Mouse (Mus musculus): ENCODE results near the gene Nrsn2. TPM values are rescaled to one million over a fixed set of nuclear protein-coding genes. Genes with fewer than 3 reads are reported as not detected.
"Not testable (repeated sequence)": the region's sequence is repeated elsewhere in the genome, so short reads cannot be mapped to it uniquely, and the experiment has no call there.

Gene Nrsn2
- total RNA-seq, 2 experiments from 2014 or later: not detected

DNA sequence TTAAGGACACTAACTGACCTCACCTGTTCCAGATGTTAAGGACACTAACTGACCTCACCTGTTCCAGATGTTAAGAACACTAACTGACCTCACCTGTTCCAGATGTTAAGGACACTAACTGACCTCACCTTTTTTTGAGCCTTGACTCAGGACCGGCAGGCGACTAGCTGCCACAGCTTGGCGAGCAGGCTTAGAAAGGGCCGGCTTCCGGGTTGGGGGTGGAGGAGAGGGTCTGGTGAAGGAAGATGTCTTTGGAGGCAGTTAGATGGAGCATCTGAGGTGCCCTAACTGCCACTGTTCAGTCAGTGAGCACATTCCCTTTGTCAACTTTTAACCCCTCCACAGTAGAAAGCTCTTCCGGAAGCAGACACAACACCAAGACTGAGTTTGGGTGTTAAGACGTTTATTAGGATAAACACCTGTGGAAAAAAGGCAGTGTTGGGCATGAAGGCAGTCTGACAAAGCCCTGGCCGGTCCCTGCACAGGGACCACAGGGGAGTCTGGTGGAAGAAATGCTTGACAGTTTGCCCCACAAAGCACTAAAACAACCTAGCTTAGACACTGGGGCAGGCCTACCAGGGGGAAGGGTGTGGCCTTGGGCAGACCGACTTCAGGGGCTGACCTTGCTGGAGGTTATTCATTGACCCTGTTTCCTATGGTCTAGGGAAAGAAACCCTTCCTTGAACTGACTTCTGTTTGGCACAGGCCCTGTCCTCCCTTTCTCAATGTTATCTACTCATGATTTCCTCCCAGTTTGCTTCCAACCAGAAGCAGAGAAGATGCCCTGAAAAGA lies 17.0 kb upstream of the Nrsn2 start:
- no peak for ATAC-seq (replicated peaks; ENCODE audit: low FRiP score, poor library complexity, severe bottlenecking)

DNA sequence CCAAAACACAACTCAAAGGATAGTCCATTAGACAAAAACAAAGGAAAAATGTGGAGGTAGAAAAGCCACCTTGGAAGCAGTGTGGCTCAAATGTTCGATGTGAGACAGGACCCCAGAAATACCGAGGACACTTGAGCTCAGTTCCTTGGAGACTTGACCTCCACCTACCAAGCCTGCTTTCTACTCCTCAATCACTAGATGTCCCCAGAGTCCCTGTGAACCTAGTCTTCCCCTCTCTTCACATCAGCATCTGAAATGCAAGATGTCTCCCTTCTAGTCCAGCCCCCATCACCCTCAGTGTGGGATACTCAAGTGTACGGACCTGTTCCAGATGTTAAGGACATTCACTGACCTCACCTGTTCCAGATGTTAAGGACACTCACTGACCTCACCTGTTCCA lies 16.3 kb upstream of the Nrsn2 start:
- ATAC-seq (replicated peaks; ENCODE audit: low FRiP score, poor library complexity, severe bottlenecking): 0 out of 2 replicates have a peak, but pooled peaks have one; percentile 43

DNA sequence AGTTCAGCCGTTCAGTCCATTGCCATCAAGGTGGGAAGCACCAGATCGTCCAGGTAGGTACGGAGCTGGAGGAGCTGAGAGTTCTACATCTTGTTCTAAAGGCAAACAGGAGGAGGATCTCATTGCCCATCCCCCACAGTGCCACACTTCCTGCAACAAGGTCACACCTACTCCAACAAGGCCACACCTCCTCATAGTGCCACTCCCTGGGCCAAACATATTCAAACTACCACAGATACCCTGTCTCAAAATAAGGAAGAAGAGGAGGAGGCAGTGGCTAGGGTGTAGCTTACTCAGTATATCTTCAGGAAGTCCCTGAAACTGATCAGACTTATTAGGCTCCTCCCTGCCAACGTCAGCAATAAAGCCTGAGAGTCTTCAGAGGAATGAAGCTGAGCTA lies 7.8 kb upstream of the Nrsn2 start:
- no peak for ATAC-seq (replicated peaks; ENCODE audit: low FRiP score, poor library complexity, severe bottlenecking)

DNA sequence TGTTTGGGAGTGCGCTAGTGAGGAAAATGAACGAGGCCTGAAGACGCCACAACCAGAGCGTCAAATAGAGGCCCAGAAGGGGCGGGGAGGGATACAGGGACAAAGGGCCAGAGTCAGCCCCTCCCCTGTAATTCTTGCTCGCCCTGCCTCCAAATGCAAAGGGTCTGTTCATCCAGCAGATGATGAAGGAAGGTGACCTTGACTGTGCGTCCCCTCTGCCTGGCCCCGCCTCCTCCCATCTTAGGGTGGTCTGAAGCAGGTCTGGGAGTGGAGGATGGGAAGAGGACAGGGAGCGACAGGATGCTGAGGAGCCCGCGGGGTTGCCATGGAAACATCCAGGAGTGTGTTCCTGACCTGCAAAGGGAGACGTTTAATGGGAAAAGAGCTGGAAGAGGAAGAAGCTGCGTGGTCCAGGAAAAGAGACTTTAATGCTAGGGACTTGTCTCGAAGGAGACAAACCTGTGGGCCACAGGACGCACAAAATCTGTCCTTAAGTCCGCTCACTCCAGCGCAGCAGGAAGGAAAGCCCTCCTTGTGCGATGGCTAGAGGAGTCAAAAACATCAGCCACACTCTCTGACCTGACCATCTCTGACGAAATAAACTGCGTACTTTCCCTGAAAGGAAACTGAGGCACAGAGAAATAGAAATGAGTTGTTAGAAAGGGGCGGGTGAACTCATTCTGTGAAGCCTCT lies 640 bp downstream of the Nrsn2 start:
- ATAC-seq (replicated peaks; ENCODE audit: low FRiP score, poor library complexity, severe bottlenecking): no peak

DNA sequence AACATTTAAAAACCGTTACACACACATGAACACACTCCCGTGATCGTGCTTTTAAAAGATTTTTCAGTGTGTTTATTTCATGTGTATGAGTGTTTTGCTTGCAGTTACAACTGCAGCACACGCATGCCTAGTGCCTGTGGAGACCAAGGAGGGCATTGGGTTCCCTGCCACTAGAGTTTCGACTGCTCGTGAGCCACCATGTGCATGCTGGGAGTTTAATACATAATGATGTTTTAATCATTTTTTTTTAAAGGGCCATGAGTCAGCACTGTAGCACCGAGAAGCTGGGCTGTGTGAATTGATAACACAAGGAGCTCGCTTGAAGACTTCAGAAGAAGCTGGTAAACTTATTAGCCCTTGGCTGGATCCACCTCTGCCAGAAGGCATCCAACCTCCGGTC lies 2.9 kb downstream of the Nrsn2 start:
- ATAC-seq (replicated peaks; ENCODE audit: low FRiP score, poor library complexity, severe bottlenecking): peak; percentile 86

DNA sequence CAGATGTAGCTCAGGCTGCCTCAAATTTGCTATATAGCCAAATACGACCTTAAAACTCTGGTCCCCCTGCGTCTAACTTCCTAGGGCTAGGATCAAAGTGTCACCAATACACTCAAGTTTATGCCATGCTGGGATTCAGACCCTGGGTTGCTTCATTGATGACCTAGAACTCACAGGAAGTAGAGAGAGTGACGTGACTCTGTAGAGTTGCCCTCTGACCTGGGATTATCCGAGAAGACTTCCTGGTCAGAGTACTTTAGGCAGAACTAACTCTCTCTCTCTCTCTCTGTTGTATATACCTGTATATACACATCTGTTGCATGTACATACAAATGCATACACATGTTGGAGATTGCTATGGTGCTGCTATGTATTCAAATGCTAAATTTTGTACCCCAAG lies 3.8 kb downstream of the Nrsn2 start:
- no peak for ATAC-seq (replicated peaks; ENCODE audit: low FRiP score, poor library complexity, severe bottlenecking)

DNA sequence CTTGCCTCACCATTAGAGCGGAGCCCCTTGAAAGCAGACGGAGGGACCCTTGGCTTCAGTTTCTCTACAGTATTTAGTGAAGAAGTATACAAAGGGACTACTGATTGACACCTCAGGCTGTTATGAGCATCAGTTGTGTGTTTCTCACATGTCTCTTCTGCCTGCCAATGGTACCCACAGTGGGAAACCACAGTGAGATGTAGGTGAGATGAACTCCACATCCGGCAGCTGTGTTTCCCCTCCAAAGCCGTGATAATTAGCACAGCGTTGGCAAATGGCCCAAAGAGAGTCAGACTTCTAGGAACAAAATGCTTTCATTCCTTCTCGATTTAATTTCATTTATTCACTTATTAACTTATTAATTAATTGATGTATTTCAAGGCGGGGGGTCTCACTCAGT lies 4.3 kb downstream of the Nrsn2 start:
- no peak for ATAC-seq (replicated peaks; ENCODE audit: low FRiP score, poor library complexity, severe bottlenecking)

DNA sequence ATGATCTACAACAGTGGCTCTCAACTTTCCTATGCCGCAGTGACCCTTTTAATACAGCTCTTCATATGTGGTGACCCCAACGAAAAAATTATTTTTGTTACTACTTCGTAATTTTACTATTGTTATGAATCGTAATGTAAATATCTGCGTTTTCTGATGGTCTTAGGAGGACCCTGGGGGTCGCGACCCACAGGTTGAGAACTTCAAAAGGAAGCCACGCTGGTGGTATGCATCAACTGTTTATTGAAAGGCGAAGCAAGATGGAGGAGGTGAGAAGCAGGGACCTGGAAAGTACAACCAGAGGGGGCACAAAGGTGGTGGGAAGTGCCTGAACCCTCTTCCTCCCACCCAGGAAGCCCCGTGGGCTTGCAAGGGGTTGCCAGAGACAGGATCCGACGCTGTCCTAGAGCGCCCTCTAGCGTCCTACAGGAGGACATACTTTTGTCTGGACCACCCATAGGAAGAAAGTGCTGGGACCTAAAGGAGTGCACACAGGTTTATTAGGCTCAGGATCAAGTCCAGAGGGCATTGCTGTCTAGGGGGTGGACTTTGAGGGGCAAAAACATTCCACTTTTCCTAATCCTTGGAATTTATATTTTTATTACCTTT lies 7.8 kb downstream of the Nrsn2 start:
- peak; percentile 59 for ATAC-seq (replicated peaks; ENCODE audit: low FRiP score, poor library complexity, severe bottlenecking)

DNA sequence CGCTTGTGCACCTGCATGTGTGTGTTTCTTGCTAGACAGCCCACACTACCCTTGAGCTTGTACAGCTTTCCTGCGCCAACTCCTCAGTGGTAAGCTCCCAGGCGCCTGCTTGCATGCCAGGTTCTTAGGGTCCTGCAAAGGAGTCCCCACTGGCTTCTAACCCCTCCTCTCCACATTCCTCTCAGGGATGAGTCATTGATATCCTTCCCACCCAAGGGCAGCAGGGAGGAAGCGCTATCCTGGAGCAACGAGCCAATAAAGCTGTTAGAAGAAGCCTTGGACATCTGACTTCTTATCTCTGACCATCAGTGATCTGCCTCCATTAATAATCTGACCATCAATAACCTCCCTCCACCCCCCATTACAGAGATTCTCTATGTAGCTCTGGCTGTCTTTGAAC lies 8.5 kb downstream of the Nrsn2 start:
- no peak for ATAC-seq (replicated peaks; ENCODE audit: low FRiP score, poor library complexity, severe bottlenecking)

DNA sequence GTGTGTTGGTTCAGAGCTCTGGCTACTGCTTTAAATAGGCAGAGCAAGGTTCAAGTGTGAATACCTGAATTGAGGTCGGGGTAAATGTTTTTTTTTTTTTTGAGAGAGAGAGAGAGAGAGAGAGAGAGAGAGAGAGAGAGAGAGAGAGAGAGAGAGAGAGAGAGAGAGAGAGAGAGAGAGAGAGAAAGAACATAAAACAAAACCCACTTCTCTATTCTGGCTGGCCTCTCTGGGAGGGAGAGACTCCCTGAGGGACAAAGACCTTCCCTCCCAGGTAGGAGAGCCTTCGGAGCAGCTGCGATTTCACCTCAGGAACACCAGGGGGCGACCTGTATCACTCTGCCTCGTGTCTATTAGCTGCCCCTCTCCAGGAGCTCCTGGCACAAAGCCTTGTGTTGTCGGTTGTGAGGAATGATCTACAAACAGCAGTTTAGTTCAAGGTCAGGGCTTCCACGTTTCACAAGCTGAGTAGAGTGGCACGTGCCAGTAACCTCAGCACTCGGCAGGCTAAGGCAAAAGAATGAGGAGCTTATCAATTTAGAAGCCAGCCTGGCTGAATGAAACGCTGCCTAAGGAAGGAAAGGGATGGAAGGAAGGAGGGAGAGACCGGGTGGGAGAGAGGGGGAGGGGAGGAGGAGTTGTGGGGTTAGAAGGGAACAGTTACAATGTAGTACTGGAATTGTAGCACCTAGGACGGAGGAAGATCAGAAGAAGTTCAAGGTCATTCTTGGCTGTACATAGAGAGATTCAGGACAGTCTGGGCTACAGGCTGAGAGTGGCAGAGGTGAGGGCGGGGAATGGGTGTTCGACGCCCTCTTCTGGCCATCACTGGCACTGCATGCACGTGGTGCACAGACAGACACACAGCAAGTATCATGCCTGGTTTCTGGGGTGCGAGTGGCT lies 12.9 kb downstream of the Nrsn2 start:
- ATAC-seq (replicated peaks; ENCODE audit: low FRiP score, poor library complexity, severe bottlenecking): peak; percentile 91

DNA sequence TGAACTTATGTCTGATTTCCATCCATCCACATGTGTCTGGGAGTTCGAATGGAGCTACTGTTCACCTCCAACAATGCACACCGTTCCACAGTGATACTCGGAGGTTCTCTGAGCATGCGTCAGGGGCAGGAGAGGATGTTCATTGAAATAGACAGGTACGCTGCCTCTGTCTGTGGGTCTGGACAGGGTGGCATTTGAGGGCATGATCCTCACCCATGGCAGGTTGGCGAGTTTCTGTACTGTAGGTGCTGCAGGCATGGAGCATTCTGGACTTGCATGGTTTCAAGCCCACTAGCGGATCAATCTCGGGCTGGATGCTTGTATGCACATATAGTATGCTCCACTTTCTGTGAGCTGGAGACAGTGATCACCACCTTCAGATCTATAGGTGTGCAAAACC lies 15.2 kb downstream of the Nrsn2 start:
- ATAC-seq (replicated peaks; ENCODE audit: low FRiP score, poor library complexity, severe bottlenecking): no peak

DNA sequence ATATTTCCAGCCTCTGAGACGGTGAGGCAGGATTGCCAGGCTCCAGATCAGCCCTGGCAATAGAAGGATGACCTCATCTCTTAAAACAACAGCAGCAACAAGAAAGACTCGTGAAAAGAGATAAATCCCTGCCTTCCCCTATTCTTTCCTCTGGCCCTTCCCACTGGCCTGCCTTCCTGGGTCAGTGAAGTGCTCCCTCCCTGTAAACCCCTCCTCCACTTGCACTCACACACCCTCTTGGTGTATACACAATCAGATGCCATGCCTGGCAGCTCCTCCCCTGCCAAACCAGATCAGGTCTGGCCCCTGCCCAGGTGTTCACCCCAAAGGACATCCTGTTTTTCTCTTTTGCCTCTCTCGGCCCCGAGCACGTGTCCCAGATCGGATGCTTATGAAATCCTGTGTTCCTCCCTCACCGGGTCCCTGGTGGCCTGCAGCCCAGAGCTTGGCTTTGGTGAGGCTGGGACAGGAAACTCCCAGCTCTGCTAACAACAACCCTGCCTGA lies 16.1 kb downstream of the Nrsn2 start:
- ATAC-seq (replicated peaks; ENCODE audit: low FRiP score, poor library complexity, severe bottlenecking): no peak

DNA sequence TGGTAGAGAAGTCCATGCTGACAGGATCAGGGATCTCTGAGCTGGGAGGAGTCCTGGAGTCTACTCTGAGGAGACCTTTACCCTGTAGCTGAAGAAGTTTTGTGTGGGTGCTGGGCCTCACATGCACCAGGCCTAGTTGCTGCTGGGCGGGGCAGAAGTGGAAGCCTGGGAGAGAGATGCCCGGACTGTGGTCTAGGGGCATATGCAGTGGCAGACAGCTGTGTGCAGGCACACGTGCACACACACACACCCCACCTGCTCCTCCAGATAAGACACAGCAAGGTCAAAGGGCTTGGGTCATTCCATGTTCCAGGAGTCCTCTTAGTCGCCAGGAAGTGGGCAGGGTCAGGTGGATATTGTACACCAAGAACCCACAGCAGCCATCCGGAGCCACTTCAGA lies 16.8 kb downstream of the Nrsn2 start:
- no peak for ATAC-seq (replicated peaks; ENCODE audit: low FRiP score, poor library complexity, severe bottlenecking)

DNA sequence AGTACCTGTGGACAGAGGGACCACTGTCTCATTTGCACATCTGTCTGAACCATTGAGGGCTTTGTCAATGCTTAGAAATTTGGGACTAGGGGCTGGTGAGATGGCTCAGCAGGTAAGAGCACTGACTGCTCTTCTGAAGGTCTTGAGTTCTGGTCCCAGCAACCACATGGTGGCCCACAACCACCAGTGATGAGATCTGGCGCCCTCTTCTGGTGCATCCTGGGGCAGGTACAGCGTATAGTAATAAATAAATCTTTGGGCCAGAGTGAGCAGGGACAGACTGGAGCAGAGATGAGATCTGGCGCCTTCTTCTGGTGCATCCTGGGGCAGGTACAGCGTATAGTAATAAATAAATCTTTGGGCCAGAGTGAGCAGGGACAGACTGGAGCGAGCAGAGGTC lies 17.5 kb downstream of the Nrsn2 start:
- ATAC-seq (replicated peaks; ENCODE audit: low FRiP score, poor library complexity, severe bottlenecking): not testable (repeated sequence)

DNA sequence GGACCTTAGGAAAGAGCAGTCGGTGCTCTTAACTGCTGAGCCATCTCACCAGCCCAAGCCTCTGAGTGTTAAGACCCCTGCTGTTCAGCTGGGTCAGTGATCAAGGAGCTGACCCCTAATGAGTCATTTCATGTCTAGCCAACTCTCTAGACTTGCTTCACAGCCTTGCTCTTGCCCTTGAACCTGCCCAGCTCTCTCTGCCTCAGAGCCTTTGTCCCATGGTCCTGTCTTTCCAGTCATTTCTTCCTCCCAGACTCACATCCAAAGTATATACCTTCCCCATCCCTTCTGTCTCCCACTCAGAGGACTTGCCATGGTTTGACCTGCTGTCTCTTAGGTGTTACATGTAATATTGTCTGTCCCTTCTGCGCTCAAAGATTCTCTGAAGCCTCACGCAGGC lies 19.2 kb downstream of the Nrsn2 start:
- ATAC-seq (replicated peaks; ENCODE audit: low FRiP score, poor library complexity, severe bottlenecking): no peak

DNA sequence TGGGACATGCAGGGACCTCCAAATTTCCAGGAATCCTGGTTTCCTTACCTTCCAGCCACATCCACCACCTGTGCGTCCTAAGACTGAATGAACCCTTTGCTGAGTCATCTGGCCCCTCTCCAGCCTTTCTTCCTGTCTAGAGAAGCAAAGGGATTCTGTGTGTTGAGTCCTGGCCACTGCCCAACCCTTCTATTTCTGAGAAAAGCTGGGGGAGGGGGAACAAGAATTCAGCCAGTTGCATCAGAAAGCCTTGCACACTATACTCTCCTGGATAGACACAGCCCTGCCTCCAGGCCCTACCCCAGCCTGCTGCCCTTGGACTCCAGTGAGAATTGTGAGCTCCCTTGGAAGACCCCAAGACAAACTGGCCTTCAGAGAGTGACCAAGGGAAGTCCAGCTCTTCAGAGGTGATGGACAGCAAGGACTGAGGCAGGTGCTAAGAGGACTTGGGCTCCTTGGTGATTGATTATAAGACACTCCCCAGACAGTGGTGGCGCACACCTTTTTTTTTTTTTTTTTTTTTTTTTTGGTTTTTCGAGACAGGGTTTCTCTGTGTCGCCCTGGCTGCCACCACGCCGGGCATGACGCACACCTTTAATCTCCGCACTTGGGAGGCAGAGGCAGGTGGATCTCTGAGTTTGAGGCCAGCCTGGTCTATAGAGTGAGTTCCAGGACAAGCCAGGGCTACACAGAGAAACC lies 26.4 kb downstream of the Nrsn2 start:
- no peak for ATAC-seq (replicated peaks; ENCODE audit: low FRiP score, poor library complexity, severe bottlenecking)

DNA sequence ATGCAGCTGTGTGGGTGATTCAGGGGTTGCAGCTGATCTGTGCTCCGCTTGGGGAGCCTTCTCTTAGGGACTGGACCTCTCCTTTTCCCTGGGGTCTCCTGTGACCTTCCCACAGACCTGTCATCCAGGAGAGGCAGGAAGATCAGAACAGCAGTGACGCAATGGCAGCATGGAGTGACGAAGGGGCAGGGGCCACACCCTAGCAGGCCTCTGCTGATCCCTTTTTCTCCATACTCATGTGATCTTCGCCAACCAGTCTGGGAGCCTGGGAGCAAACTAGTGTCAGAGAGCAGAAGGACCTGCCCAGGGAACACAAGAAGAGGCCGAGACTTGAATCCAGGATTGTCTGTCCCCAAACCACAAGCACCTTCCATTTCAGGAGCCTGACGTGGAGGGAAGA lies 27.2 kb downstream of the Nrsn2 start:
- no peak for ATAC-seq (replicated peaks; ENCODE audit: low FRiP score, poor library complexity, severe bottlenecking)

DNA sequence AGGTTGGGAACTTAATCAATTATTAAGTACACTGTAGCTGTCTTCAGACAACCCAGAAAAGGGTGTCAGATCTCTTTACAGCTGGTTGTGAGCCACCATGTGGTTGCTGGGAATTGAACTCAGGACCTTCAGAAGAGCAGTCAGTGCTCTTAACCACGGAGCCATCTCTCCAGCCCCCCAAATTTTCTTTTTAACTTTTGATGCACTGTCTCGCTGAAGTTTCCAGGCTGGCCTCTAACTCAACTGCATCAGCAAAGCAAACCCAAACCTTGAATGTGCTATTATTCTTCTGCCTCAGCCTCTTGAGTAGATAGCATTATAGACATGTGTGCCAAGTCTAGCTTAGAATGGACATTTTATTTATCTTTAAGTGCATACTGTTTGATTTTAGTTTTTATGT lies 28.7 kb downstream of the Nrsn2 start:
- no peak for ATAC-seq (replicated peaks; ENCODE audit: low FRiP score, poor library complexity, severe bottlenecking)

DNA sequence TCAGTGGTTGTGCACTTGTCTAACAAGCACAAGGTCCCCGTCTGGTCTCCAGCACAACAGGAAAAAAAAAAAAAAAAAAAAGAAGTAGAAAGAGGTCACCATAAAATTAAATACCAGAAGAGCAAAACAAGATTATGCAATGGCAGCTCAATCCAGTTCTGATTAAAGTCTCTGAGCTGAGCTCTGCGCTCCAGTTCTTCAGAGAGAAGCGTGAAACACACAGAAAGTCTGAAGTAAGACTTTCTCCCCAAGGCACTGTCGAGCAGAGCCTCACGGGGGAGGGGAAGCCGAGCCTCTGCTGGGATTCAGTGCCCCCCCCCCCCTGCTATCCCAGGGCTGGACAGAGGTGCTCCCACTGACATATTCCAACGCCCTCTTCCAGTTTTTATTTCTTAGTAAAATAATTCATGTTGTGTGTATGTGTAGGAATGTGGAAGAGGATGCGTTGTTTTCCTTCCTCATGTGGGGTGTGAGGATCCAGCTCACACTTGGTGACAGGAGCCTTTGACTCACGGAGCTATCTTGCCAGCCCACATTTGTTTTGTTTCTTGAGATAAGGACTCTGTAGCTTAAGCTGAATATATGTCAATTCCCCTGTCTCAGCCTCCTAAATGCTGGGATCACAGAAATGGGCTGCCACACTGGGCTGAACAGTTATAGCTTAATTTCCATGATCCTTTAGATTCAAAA lies 29.5 kb downstream of the Nrsn2 start:
- peak; percentile 58 for ATAC-seq (replicated peaks; ENCODE audit: low FRiP score, poor library complexity, severe bottlenecking)
